Mouse (Mus musculus): ENCODE results near the gene Cpt1b.

DNA sequence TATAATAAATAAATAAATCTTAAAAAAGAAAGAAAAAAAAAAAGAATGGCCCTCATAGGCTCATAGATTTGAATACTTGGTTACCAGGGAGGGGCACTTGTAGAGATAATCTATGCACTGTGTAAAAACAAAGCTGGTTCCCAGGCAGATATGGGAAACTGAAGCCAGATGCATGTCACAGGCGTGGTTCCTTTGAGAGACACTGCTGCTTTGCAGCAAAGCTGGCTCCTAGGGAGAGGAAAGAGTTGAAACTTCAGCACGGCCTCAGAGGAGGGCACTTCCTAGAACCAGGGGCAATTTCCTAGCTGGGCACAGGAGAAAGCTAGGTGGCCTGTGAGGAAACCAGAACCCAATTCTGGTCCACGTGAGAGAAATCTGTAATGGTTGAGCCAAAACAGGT, 8.5 kb upstream of the Cpt1b start:
- TF ChIP-seq POLR2A (IDR thresholded peaks at IDR 0.05; ENCODE audit: borderline replicate concordance, control insufficient read depth, low read depth, low read length) (no peak), CTCF (IDR thresholded peaks at IDR 0.05; ENCODE audit: control insufficient read depth, insufficient read depth, low read length) (no peak)

Measured in bone marrow, adult 2 months (tissue).